Mouse (Mus musculus) gonadal fat pad, adult 2 months (tissue): ENCODE measurements around the gene Trim30a. TPM values are rescaled to one million over a fixed set of nuclear protein-coding genes. Genes with fewer than 3 reads are reported as not detected.
"Not testable (repeated sequence)": the region's sequence is repeated elsewhere in the genome, so short reads cannot be mapped to it uniquely, and the experiment has no call there.

ENCODE experiments used
- DNase-seq: peaks from one replicate; pipeline ENCODE4 v3.0.0-alpha.2; 2012; ENCODE audit warnings: low read depth
- polyA plus RNA-seq: library from polyadenylated mRNA; depleted of rRNA; stranded (reverse); fragments of >200 nt; gene quantifications from 2 replicates; pipeline ENCODE4 v1.2.3, GENCODE M21; 2012; rRNA removed

Gene Trim30a
- polyA plus RNA-seq: 3.0 and 4.6 TPM in 2 replicates

DNA sequence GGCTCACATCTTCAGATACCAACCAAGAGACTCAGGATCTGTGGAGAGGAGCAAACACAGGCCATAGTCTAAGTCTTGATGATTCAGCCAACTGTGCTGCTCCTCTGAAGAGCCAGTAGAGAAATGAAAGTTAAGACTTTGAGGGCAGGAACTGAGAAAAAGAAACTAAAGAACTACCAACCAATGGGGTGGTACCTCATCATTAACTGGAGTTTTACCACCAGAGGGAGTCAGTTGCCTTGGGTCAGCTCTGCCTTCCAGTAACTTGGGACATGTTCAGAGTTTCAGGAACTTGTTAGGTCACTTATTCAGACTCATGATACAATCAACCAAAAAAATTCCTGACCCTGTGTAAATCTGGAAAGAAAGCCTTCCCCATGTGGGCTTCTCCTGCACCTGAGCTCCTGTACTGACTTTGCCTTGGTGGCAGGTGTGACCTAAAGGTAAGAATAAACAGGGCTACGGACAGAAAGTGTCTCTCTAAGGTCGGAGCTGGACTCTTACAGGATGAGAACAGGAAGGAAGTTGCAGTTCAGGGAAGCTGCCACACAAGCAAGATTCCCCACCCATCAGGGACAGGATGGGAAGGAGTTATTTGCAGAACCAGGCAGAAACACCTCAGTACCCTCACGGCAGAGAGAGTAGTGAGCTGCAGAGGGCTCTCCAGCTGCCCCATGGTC, at the start of gene Trim30a:
Gene Trim30a (minus strand): TSS at position 129 of the 680 bp plus-strand sequence.
- DNase-seq: no peak

GRCm38 (mm10) chr7:104507421-104508065, 42.5 kb upstream of the Trim30a start, which contains the start of gene Trim30d:
Gene Trim30d (minus strand): TSS chr7:104507849.
- not testable (repeated sequence) for DNase-seq

- no peak for DNase-seq
Observed at GRCm38 (mm10) chr7:104501589-104502371, 36.8 kb upstream of the Trim30a start.

DNA sequence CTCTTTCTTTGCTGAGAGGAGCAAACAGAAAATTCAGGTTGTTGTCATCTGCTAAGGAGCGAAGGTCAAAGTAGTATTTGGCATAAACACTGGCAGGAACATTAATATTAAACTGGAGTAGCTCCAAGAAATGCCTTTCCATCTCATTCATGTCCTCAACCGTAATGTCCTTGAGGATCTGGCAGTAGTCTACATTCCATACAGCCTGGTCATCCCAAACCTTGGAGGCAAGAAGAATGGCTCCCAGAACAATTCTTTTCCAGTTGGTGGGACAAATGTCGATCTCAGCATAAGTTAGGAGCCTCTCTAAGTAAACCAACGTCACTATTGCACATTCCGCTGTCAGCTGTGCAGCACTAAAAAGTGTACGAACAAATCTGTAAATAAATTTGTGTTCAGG, 36.2 kb upstream of the Trim30a start:
- DNase-seq: not testable (repeated sequence)

DNA sequence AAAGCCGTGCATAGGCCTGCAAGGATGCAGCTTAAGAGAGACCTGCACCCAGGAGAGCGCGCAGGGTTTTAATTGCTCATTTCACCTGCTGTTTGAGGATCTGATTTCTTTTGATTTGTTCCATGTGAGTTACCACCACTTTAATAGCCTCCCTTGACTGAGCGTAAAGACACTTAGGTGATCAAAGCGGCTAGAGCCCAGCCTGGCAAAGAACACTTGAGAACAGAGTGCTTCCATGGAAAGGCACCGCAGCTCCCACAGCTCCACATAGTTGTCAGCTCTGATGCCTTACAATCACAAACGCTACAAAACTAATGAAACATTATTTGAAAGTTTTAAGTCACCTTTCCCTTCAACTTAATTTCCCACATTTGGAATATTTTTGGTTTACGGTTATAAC, 34.5 kb upstream of the Trim30a start:
- not testable (repeated sequence) for DNase-seq

DNA sequence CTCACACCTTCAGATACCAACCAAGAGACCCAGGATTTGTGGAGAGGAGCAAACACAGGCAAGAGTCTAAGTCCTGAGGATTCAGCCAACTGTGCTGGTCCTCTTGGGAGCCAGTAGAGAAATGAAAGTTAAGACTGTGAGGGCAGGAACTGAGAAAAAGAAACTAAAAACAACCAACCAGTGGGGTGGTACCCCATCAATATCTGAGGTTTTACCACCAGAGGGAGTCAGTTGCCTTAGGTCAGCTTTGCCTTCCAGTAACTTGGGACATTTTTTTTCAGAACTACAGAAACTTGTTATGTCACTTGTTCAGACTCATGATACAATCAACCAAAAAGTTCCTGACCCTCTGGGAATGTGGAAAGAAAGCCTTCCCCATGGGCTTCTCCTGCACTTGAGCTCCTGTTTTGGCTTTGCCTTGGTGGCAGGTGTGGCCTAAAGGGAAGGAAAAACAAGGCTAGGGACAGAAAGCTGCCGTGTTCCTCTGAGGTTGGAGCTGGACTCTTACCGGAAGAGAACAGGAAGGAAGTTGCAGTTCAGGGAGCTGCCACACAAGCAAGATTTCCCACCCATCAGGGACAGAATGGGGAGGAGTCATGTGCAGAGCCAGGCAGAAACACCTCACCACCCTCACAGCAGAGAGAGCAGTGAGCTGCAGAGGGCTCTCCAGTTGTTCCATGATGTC, 18.9 kb downstream of the Trim30a start:
- DNase-seq: no peak

GRCm38 (mm10) chr7:104404460-104404950, 60.5 kb downstream of the Trim30a start:
- DNase-seq: no peak

DNA sequence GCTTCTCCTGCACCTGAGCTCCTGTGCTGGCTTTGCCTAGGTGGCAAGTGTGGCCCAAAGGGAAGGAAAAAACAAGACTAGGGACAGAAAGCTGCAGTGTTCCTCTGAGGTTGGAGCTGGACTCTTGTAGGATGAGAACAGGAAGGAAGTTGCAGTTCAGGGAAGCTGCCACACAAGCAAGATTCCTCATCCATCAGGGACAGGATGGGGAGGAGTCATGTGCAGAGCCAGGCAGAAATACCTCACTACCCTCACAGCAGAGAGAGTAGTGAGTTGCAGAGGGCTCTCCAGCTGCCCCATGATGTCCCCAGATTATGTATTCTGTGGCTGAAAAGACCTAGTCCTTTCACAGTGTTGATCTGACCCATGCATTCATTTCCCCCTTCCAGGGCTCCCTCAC, 63.9 kb downstream of the Trim30a start:
- no peak for DNase-seq

DNA sequence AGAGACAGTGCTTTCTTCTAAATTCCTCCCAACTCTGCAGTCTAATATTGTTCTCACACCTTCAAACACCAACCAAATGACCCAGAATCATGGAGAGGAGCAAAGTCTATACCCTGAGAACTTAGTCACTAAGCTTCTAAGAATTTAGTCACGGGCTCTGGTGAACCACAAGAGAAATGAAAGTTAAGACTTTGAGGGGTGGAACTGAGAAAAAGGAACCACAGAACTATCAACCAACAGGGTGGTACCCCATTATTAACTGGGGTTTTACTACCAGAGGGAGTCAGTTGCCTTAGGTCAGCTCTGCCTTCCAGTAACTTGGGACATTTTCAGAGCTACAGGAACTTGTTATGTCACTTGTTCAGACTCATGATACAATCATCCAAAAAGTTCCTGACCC, 64.3 kb downstream of the Trim30a start, which contains the start of gene Trim30c:
Gene Trim30c (minus strand): TSS at position 140 of the 400 bp plus-strand sequence.
- no peak for DNase-seq

GRCm38 (mm10) chr7:104398492-104398891, 66.5 kb downstream of the Trim30a start:
- DNase-seq: no peak

DNA sequence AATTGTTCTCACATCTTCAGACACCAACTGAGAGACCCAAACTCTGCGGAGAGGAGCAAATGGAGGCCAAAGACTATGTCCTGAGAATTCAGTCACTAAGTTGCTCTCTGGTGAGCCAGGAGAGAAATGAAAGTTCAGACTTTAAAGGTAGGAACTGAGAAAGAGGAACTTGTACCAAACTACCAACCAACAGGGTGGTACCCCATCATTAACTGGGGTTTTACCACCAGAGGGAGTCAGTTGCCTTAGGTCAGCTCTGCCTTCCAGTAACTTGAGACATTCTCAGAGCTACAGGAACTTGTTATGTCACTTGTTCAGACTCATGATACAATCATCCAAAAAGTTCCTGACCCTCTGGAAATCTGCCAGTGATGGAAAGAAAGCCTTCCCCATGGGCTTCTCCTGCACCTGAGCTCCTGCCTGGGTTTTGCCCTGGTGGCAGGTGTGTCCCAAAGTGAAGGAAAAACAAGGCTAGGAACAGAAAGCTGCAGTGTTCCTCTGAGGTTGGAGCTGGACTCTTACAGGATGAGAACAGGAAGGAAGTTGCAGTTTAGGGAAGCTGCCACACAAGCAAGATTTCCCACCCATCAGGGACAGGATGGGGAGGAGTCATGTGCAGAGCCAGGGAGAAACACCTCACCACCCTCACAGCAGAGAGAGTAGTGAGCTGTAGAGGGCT, 95.1 kb downstream of the Trim30a start, which contains the start of gene Trim30b:
Gene Trim30b (minus strand): TSS at position 149 of the 679 bp plus-strand sequence.
- no peak for DNase-seq

DNA sequence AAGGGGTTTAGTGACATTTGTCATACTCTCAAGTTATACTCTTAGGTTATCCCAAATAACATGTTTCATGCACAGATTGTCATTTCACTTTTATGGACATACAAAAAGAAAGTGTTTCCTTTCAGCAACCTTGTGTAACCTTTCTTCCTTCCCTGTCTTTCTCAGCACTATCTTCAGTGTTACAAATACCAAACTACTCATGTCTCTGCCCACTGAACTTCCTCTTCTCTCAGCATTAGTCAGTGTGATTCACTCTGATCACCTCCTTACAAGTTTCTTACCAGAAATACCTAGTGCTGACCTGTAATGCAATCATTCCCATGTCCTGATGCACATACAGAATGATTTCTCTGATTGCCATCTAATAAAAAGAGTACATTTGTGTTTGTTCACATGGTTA, 98.7 kb downstream of the Trim30a start:
- DNase-seq: no peak

Other genes with a start within 250 kb of the Trim30a start
- gene Trim6, start 246.4 kb downstream of the Trim30a start, polyA plus RNA-seq: 1.3 TPM in 2 replicates
- 4.7 and 5.2 TPM in 2 replicates for gene Trim34a, start 220.7 kb downstream of the Trim30a start, polyA plus RNA-seq
- gene Trim5, start 177.1 kb downstream of the Trim30a start, polyA plus RNA-seq: 0.42 TPM in 2 replicates
- 3.6 and 3.8 TPM in 2 replicates for gene Trim12a, start 149.7 kb downstream of the Trim30a start, polyA plus RNA-seq
- gene Trim34b, start 135.7 kb downstream of the Trim30a start, polyA plus RNA-seq: 3.6 and 4.3 TPM in 2 replicates
- gene Trim12c, start 111.8 kb downstream of the Trim30a start, polyA plus RNA-seq: 5.0 and 5.3 TPM in 2 replicates
- 0.11 and 0.12 TPM in 2 replicates for gene Trim30b, start 95.3 kb downstream of the Trim30a start, polyA plus RNA-seq
- 0.14 and 0.18 TPM in 2 replicates for gene Trim30c, start 64.4 kb downstream of the Trim30a start, polyA plus RNA-seq
- gene Trim30d, start 42.7 kb upstream of the Trim30a start, polyA plus RNA-seq: 1.2 and 1.7 TPM in 2 replicates
- not detected in 2 replicates for gene Olfr651, start 84.9 kb upstream of the Trim30a start, polyA plus RNA-seq
- not detected in 2 replicates for gene Olfr652, start 95.7 kb upstream of the Trim30a start, polyA plus RNA-seq
- gene Olfr653, start 112.1 kb upstream of the Trim30a start, polyA plus RNA-seq: not detected in 2 replicates
- not detected in 2 replicates for gene Olfr654, start 121.8 kb upstream of the Trim30a start, polyA plus RNA-seq
- not detected in 2 replicates for gene Olfr655, start 136.6 kb upstream of the Trim30a start, polyA plus RNA-seq
- not detected in 2 replicates for gene Olfr656, start 148.8 kb upstream of the Trim30a start, polyA plus RNA-seq
- gene Olfr657, start 159.6 kb upstream of the Trim30a start, polyA plus RNA-seq: not detected in 2 replicates
- gene Olfr658, start 182.1 kb upstream of the Trim30a start, polyA plus RNA-seq: 0.04 TPM in 2 replicates
- gene Olfr659, start 201.6 kb upstream of the Trim30a start, polyA plus RNA-seq: not detected in 2 replicates
- gene Olfr661, start 221.3 kb upstream of the Trim30a start, polyA plus RNA-seq: not detected in 2 replicates